Mouse (Mus musculus) spleen, postnatal 14 days (tissue): ENCODE data around the gene Fermt3.
"Not testable (repeated sequence)": the region's sequence is repeated elsewhere in the genome, so short reads cannot be mapped to it uniquely, and the experiment has no call there.

Experiments used
- DNase-seq, 2 experiments: peaks; one replicate each; pipeline ENCODE4 v3.0.0; 2021 to 2022; ENCODE audit warnings: low spot score in 2 of 2

Fermt3 gene

DNA sequence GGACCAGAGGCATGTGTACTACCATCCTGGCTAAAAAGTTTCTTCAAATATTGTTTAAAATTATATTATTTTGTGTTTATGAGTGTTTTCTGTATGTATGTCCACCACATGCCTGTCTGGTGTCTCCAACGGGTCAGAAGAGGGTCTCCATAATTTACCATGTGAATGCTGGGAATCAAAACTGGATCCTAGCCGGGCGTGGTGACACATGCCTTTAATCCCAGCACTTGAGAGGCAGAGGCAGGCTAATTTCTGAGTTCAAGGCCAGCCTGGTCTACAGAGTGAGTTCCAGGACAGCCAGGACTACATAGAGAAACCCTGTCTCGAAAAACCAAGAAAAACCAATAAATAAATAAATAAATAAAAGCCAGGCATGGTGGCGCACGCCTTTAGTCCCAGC lies 28.1 kb downstream of the Fermt3 start:
- DNase-seq: not testable (repeated sequence)

DNA sequence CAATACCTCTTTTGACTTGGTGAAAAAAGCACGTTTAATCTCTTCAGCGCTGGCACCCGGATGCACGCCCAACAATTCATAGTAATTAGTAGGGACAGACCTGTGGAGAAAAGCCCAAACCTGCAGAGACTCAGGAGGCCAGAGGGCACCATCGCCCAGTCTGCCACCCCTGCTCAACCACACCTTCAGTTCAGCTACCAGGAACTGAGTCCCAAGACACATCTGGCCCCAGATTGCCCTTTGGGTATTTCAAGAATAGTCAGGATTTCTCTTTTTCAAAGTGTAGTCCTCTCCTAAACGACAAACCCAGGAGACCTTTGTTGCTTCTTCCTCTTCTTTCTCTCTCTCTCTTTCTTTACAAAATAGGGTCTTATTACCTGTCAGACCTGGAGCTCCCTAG lies 28.6 kb downstream of the Fermt3 start:
- DNase-seq: no peak

DNA sequence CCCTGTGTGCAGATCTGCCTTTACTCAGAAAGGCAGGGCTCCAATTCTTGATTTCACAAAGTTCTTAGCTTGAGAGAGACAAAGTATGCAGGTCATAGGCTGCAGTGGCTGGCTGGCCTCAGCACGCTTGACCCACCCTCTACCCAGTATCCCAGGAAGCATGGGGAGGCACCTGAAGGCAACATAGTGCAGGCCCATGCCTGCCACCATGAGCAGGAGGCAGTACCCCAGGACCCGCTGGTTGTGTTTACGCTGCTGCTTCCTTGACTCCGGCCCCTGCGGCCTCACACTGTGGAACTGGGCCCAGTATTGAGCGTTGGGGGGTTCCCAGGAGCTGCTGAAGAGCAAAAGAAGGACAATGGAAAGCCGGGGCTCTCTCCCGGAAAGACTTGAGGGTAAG lies 30.0 kb downstream of the Fermt3 start:
- DNase-seq: no peak

DNA sequence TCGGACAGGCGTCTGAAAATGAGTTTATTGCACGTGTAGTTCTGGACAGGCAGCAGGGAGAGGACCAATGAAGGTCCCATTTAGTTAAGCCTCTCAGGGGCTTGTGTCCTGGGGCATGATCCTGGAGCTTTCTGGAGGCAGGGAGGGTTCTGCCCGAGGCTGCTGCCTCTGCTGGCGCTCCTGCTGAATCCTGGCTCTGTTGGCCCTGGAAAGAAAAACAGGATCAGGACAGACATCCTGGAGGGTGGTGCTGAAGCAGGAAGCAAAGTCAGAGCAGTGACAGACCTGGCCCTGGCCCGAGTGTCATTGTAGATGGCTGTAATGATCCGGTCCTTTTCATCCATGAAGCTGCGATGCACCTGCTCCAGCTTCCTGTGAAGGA lies 31.4 kb downstream of the Fermt3 start:
- DNase-seq: no peak

DNA sequence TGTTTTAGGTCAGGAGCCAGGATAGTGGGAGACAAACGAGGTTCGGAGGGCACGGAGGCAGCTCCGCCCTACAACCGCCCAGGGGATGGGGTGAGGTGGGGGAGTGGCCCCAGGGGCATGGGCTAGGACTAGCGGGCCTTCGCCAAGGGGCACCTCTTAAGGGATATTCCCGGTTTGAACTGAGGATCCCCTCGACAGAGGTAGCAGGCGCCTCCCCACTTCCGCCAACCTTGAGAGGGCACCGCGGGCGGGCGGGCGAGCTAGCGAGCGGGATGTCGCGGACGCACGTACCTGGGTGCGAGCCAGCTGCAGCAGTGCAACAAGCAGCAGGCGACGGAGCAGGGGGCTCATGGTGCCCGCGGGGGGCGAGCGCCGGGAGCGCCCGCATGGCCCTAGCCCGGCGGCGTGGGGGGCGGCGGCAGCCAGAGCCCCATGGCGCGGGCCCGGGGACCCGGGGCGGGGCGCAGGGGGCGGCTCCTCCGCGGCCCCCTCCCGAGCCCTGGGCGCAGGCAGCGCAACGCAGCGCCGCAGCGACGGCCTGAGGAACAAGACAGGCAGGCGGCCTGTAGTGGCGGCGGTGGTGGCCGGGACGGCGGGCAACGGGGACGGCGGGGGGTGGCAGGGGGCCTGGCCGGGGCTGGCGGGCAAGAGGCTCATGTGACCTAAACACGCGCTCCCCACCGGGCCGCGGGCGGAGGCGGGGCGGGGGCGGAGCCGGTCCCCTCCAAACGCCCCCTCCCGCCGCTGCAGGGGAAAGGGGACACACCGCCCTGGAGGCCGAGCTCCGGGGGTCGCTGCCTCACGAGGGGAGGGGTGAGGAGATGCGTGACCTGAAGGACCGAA lies 32.0 kb downstream of the Fermt3 start, which contains the start of gene Vegfb:
Gene Vegfb, minus strand, starts transcription at position 591 of the 843 bp plus-strand sequence.
- peak in 1 of 2 experiments; percentile 48 for DNase-seq

DNA sequence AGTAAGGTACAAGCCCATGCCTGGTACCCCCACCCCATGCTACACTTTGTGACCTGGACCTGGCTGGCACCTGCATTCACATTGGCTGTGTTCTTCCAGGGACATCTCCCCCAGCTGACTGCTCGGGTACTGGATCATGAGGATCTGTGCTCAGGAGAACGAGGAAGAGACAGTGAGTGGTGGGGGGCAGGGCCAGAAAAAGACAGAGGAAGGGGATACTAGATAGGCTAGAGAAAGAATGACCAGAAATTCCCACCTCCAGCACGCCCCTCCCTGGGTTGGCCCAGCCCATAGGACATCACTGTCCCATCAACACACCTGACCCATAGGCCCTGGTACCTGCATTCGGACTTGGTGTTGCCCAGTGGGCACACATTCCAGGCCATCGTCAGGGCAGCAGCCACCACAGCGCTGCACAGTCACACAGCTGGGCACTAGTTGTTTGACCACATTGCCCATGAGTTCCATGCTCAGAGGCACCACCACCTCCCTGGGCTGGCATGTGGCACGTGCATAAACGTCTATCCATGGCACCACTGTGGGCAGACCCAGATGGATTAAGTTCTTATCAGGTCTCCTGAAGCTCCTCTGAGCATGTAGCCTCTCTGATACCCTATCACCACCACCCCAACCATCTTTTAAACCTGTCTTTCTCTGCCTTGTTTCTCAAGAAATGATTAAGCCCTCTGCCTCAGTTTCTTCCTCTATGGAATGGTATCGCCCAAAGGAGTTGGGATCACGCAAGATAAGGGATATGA lies 33.1 kb downstream of the Fermt3 start:
- no peak for DNase-seq

DNA sequence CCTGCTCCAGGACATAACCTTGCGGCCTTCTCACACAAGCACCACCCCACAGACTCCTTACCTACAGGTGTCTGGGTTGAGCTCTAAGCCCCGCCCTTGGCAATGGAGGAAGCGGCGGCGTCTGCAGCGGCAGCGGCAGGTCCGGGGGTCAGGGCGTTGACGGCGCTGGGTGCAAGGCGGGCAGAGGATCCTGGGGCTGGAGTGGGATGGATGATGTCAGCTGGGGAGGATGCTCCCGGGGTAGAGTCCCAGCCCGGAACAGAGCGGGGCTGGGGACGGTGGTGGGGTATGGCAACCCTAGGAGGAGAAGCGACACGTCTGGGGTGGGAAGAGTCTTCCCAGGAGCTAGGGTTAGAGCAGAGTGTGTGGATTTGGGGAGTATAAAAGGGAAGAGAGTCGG lies 34.0 kb downstream of the Fermt3 start:
- no peak for DNase-seq

DNA sequence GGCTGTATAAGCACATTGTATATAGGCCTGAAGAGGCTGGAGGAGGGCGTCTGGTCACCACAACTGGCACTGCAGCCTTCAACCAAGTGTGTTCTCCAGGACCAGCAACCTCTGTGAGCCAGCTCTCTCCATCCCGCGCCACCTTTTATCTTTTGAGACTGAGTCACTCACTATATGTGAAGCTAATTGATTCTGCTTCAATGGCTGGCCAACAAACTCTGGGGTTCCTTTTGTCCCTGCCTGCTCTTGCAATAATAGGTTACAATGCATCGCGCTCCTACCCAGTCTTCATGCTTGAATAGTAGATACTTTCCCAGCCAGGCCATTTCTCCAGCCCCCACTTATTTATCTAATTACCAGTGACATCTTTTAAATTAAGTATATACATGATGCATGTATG lies 35.6 kb downstream of the Fermt3 start:
- no peak for DNase-seq

DNA sequence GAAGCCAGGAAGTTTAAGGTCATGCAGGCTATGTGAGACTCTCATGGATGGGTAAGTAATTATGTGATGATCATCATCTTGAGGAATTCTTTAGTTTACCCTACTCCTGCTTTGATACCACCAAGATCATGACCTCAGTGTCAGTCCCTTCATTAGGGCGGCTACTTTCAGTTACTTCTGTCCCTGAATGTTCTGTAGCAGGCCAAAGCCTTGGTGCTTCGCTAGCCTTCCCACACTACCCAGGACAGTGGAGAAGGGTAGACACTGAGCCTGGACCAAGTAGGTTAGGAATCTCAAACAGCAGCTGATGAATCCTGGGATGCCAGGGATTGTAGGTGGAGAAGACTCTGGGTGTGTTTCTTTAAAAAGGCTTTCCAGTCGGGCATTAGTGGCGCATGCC lies 37.8 kb downstream of the Fermt3 start:
- no peak for DNase-seq

DNA sequence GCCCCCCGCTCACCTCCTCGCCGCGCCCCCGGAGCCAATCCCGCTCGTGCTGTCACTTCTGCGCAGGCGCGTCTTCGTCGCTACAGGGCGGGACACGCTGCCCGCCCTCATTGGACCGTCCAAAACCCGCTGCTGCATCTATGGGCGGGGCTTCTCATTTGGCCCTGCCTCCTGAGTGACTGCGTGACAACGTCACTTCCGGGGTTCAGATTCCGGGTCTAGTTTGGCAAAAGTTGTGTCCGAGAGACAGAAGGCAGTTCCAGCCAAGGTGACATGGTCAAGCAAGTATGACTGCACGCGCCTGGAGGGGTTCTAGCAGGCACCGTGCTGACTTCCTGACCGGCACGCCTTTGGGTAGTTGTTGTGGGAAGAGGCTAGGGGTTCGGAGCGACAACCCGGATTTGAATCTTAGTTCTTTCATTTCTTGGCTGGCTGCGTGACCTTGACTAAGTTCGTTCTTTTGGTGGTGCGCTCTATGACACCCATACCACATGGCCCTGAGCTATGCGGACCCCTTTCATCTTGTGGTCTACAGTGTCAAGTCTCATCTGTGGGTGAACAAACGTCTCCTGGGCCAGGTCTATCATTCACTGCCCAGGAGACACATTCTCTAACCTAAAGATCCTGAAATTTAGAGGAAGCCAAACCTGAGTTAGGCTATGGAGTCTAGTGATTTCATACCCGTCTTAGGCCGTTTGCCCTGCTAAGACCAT lies 38.7 kb downstream of the Fermt3 start, which contains the start of gene Fkbp2:
Gene Fkbp2, minus strand, starts transcription at position 121 of the 713 bp plus-strand sequence.
- peak; percentile 94 to 98 for DNase-seq

DNA sequence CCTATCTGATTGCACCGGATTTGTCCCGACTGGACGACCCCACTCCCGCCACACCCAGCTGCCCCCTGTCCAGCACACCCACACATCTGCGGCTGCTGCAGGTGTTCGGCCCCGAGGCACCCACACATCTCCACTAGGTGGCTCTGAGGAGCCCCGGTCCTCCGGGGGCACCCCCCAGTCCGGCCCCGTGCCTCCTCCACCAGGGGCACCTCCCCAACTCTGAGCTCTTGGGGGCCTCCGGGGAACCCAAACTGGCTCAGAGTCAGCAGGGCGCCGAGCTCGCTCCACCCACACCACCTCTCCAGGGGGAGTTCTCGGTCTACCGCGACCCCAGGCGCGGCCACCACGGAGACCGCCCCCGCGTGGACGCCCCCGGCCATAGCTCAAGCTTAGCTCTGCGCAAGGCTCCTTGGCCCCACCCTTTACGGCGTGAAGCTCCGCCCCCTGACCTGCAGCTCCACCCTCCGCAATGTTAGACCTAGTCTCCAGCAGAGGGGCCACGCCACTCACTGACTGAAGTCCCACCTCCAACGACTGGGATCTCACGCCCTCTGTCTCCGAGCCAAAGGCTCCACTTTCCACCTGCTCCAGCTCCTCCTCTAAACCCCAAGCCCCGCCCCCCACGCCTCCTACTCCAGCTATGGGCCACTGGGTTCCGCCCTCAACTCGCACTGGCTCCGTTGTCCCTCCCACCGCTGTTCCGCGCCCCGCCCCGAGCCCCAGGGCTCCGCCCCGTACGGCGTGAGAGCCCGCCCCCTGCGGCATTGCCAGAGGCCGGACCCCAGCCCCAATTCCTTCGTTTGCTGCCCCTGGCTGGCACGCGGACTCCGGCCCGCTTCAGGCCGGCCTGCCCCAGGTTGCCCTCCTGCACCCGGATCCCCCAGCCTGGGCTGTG lies 39.5 kb downstream of the Fermt3 start:
- DNase-seq: peak; percentile 99

DNA sequence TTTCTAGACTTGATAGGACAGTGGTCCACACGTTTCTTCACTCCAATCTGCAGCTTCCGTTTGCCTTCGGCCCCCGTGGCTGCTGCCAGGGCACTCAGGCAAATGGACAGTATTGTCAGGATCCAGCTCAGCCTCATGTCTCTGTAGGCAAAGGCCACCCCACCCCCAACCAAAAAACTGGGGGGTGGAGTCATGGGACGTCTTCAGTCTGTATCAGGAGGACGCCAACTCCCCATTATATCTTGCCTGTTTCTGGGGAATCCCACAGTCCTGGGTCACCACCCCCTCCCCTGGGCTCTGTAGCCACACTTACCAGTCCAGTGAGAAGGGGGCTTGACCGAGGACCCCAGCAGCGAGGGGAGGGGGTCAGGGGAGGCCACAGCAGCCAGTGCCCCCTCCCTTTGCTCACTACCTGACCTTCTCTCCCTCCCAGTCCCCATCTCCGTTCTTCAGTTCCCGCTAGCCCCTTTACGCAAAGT lies 40.2 kb downstream of the Fermt3 start:
- no peak for DNase-seq

DNA sequence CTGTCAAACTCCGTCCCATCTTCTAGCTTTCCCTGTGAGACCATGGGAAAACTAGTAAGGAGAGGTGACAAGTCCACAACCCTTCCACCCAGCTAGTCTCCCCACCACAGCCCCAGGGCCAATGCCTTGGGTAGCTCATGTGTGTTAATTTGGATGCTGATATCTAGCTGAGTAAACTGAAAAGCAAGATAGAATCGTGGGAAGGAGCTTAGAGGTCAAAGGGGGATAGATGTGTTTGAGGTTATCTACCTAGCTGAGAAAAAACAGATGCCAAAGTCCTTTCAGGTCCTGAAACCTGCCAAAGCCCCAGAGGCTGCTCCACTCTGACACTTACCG lies 40.7 kb downstream of the Fermt3 start:
- no peak for DNase-seq

DNA sequence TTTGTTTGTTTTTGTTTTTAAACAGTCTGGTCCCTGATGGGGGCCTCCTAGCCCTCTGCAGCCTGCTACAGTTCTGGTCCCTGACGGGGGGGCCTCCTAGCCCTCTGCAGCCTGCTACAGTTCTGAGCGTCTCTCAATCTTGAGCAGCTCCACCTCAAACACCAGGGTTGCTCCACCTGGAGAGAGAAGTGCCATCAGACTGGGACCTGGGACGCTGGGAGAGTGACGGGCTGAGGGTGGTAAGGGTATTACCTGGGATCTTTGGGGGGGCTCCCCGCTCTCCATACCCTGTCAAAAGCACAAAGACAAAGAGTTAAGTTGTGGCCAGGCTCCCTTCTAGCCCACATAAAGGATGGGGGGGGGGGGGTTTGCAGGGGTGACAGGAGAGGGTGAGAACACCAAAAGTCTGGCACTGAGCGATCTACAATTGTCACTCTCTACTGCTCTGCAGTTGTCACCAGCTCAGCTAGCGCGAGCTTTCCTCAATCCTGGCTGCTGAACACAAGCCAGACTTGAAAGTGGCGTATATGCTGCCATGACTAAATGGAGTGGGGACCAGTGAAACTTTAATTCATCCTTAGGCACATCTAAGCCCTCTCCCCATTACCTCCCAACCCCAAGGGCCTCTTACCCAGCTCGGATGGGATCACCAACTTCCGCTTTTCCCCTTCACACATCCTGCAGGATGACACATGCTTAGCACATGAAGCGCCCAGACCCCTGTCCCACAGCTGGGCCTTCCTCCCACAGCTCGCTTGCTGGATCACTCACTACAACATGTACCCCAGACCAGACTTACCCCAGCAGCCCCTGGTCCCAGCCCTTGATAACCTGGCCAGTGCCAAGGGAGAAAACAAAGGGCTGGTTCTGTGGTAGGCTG lies 41.3 kb downstream of the Fermt3 start:
- DNase-seq: no peak

DNA sequence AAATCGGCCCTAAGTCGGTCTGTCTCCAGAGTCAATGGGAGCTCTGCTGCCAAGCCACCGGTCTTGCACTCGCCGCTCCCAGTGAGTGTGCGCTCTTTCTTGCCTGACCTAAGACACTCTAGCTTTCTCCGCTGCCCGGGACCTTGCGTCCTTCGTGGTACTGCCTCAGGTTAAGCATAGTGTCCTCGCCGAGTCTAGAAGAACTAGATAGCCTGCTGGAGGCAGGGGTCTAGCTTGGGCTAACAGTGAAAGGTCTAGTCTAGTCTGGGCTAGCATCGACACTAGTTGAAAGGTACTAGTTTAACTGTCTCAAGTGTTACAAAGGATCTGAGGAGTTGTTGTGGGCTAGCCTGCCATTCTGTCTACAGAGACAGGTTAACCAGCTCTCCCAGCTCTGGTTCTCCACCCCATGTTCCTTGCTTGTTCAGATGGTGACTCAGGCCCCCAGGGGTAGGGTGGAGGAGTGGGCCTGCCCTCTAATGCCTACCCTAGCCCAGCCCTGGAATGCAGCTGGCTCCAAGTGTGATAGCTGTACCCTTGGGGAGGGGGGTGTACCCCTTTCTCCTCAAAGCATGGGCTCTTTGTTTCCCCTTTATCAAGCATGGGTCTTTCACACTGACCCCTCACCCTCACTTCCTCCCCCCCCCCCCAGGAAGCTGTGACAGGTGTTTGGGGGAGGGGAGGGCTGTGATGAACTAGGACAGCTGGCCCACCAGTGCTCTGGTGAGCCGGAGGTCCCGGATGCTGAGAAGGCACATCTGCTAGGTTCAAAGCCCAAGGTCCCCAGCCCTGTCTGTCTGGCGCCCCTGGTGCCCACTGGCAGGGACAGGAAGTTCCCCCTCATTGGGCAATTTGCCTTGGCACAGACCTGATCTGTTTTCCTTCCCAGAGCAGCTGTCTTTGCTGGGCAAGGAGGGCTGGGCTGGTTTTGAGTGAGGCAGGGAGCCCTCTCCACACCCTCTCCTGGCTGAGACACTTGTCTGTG lies 43.4 kb downstream of the Fermt3 start, which contains the start of gene Plcb3:
Gene Plcb3, minus strand, starts transcription at position 934 of the 985 bp plus-strand sequence.
- DNase-seq: no peak

DNA sequence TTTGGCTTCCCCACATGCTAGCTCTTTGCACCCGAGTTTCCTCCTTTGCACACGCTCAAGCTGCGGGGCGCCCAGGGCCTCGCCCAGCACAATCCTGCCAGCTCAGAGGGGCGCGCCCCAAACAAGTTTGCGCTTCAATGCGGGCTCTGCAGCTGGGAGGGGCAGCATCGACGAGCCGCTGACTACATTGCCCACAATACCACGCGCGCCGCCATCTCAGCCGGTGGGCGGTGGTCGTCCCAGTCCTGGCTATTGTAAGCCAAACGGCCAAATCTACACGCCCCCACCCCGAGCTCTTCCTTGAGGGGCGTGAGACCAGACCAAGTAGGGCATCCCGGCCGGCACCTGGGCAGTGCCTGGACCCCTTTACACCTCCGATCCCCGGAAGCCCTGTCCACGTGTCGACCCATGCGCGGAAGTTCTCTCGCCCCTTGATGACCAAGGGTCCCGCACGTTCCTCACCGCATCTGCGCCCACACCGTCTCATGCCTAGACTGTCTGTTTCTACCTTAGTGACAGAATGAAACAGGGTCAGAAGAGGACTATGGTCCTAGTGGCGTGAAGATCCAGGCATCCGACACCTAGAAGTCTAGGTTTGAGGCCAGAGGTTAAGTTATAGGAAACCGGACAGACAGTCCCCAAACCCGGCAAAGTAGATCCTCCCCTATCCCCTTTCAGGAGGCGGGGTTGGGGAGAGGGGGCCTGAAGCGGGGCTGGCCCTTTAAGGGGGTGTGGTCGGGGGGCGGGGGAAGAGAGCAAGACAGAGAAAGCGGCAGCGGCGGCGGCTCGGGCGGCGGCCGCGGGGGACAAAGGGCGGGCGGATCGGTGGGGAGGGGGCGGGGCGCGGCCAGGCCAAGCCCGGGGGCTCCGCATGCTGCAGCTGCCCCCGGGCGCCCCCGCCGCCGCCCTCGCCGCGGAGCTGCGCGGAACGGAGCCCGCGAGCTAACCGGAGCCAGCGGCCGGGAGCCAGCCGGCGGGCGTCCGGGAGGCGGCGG lies 44.8 kb downstream of the Fermt3 start, which contains the start of gene Ppp1r14b:
Gene Ppp1r14b, plus strand, starts transcription at position 758 of the 995 bp plus-strand sequence.
- DNase-seq: peak; percentile 53 to 69

DNA sequence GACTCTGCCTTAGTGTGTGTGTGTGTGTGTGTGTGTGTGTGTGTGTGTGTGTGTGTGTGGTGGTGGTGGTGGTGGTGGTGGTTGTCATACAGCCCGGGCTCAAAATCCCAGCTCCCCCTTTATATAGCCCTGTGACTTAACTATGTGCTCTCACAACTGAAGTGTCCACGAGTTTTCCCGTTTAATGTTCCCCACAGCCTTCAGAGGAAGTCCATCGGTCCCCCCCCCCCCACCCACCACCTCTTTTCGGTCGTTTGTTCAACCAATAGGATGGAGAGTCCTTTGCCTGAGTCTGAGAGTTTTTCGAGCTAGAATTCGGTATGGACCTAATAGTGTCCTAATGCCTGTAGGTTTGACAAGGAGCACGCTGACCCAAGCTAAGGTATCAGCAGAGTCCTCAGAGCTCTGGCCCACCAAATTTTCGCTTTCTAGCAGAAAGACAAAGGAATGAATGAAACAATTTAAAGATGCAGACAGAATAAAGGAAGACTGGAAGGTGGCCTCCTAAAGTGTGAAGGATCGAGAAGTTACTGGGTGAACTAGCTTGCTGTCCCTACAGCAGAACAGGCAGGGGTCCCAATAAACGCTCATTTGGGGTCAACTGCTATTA lies 45.6 kb downstream of the Fermt3 start:
- no peak for DNase-seq
